Mouse (Mus musculus): ENCODE data around the gene H2afx. TPM values are rescaled to one million over a fixed set of nuclear protein-coding genes. Genes with fewer than 3 reads are reported as not detected.
"Not testable (repeated sequence)": the region's sequence is repeated elsewhere in the genome, so short reads cannot be mapped to it uniquely, and the experiment has no call there.

The H2afx gene
- polyA plus RNA-seq, 1 experiment, result 201 TPM

- TF ChIP-seq CTCF (IDR thresholded peaks at IDR 0.05; ENCODE audit: control insufficient read depth, insufficient read depth, low read length) (no peak), POLR2A (IDR thresholded peaks at IDR 0.05; ENCODE audit: borderline replicate concordance, control insufficient read depth, low read depth, low read length) (no peak)
- WGBS, result 79% methylated on average over 6 of the region's 6 CpGs
- no peak overlapping the region for H3K27ac ChIP-seq (ENCODE audit: control insufficient read depth, insufficient read depth, low read depth, low read length, poor library complexity)
- H3K4me3 ChIP-seq (replicated peaks; ENCODE audit: control insufficient read depth, low read depth, low read length), result no peak overlapping the region
- peaks cover 5% of the 10 kb centered on the region for H3K4me1 ChIP-seq (ENCODE audit: control insufficient read depth, insufficient read depth, low read length)
Observed at GRCm38 (mm10) chr9:44324147-44324546, 10.3 kb upstream of the H2afx start.

- 43% methylated on average over 7 of the region's 8 CpGs for WGBS
- H3K27ac ChIP-seq (ENCODE audit: control insufficient read depth, insufficient read depth, low read depth, low read length, poor library complexity); H3K4me1 ChIP-seq (ENCODE audit: control insufficient read depth, insufficient read depth, low read length); H3K4me3 ChIP-seq (replicated peaks; ENCODE audit: control insufficient read depth, low read depth, low read length): not testable (repeated sequence)
Observed at GRCm38 (mm10) chr9:44325032-44325767, 9.3 kb upstream of the H2afx start.

GRCm38 (mm10) chr9:44325768-44326370 lies 8.6 kb upstream of the H2afx start, which contains the start of gene Dpagt1:
Gene Dpagt1, plus strand, starts transcription at chr9:44326019.
- Histone ChIP-seq H3K4me1 (ENCODE audit: control insufficient read depth, insufficient read depth, low read length) (peaks cover 3% of the 10 kb centered on the region), H3K4me3 (replicated peaks; ENCODE audit: control insufficient read depth, low read depth, low read length) (peak within 1 kb of the TSS; percentile 91), H3K27ac (ENCODE audit: control insufficient read depth, insufficient read depth, low read depth, low read length, poor library complexity) (peak within 1 kb of the TSS; percentile 56)
- under 1% methylated on average over 12 of the region's 12 CpGs for WGBS
- no peak for TF ChIP-seq POLR2A (IDR thresholded peaks at IDR 0.05; ENCODE audit: borderline replicate concordance, control insufficient read depth, low read depth, low read length)
- no peak for TF ChIP-seq CTCF (IDR thresholded peaks at IDR 0.05; ENCODE audit: control insufficient read depth, insufficient read depth, low read length)

DNA sequence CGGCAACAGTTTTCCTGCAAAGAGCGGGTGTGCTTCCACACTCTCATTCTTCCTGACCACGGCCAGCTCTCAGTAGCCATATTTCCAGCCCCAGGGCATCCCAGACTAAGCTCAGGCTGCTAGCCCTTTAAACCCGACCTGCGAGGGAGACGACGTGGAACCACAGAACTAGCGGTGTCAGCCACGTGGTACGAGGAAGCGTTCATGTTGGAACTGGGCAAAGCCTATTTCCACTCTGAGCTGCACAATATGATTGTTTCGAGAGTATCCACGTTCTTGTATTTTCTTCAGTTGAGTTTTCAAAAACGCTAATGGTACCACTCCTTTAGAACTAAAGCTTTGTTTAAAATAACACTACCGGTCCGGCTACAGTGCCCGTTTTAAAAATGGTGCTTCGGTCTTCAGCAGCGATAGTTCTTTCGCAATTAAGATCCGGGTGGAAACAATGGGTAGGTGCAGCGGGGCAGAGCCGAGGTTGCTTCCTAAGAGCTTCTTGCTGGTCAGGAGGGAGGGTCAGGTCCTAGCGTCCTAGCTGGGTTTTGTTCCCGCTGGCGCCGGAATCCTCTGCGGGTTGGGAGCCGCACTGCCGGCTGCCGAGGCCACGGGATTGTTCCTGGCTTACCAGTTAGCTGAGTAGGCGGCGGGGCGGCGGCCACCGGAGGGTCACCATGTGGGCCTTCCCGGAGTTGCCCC lies 8.0 kb upstream of the H2afx start:
- Histone ChIP-seq H3K4me1 (ENCODE audit: control insufficient read depth, insufficient read depth, low read length) (peaks cover 3% of the 10 kb centered on the region), H3K27ac (ENCODE audit: control insufficient read depth, insufficient read depth, low read depth, low read length, poor library complexity) (peak overlapping the region; percentile 56), H3K4me3 (replicated peaks; ENCODE audit: control insufficient read depth, low read depth, low read length) (peak overlapping the region; percentile 91)
- TF ChIP-seq CTCF (IDR thresholded peaks at IDR 0.05; ENCODE audit: control insufficient read depth, insufficient read depth, low read length), result no peak
- TF ChIP-seq POLR2A (IDR thresholded peaks at IDR 0.05; ENCODE audit: borderline replicate concordance, control insufficient read depth, low read depth, low read length), result 0 out of 2 replicates have a peak, but pooled peaks have one; percentile 23
- under 1% methylated on average over 38 of the region's 38 CpGs for WGBS

DNA sequence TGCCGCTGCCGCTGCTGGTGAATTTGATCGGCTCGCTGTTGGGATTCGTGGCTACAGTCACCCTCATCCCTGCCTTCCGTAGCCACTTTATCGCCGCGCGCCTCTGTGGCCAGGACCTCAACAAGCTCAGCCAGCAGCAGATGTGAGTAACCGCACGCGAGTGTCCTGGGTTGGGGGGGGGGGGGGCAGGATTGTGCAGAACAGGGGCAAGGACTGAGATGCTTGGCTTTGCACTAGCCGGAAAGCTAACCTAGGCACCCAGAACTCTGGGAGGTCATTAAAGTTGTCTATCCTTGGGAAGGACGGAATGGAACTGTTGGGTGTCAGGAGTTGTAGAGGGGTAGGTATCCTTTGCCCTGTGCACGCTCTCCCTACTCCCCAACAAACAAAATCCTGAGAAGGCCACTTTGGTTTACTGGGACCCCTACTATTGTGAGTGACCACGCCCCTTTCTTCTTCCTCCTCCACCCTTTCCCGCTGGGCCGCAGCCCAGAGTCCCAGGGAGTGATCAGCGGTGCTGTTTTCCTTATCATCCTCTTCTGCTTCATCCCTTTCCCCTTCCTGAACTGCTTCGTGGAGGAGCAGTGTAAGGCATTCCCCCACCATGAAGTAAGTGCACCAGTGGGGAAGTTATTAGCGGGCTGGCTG lies 7.3 kb upstream of the H2afx start:
- under 1% methylated on average over 22 of the region's 22 CpGs for WGBS
- TF ChIP-seq CTCF (IDR thresholded peaks at IDR 0.05; ENCODE audit: control insufficient read depth, insufficient read depth, low read length) (no peak), POLR2A (IDR thresholded peaks at IDR 0.05; ENCODE audit: borderline replicate concordance, control insufficient read depth, low read depth, low read length) (peak; percentile 34; the same call in 1 of the 2 replicates)
- peak overlapping the region; percentile 91 for H3K4me3 ChIP-seq (replicated peaks; ENCODE audit: control insufficient read depth, low read depth, low read length)
- H3K4me1 ChIP-seq (ENCODE audit: control insufficient read depth, insufficient read depth, low read length), result peaks cover 3% of the 10 kb centered on the region
- H3K27ac ChIP-seq (ENCODE audit: control insufficient read depth, insufficient read depth, low read depth, low read length, poor library complexity), result peak overlapping the region; percentile 56

- H3K27ac ChIP-seq (ENCODE audit: control insufficient read depth, insufficient read depth, low read depth, low read length, poor library complexity), result no peak overlapping the region
- WGBS, result 85% methylated on average over 5 of the region's 5 CpGs
- H3K4me1 ChIP-seq (ENCODE audit: control insufficient read depth, insufficient read depth, low read length), result peaks cover 3% of the 10 kb centered on the region
- no peak for TF ChIP-seq POLR2A (IDR thresholded peaks at IDR 0.05; ENCODE audit: borderline replicate concordance, control insufficient read depth, low read depth, low read length)
- TF ChIP-seq CTCF (IDR thresholded peaks at IDR 0.05; ENCODE audit: control insufficient read depth, insufficient read depth, low read length), result no peak
- no peak overlapping the region for H3K4me3 ChIP-seq (replicated peaks; ENCODE audit: control insufficient read depth, low read depth, low read length)
Observed at GRCm38 (mm10) chr9:44327926-44328325, 6.6 kb upstream of the H2afx start.

GRCm38 (mm10) chr9:44330736-44331135 lies 3.8 kb upstream of the H2afx start:
- TF ChIP-seq POLR2A (IDR thresholded peaks at IDR 0.05; ENCODE audit: borderline replicate concordance, control insufficient read depth, low read depth, low read length) (no peak), CTCF (IDR thresholded peaks at IDR 0.05; ENCODE audit: control insufficient read depth, insufficient read depth, low read length) (no peak)
- Histone ChIP-seq H3K4me3 (replicated peaks; ENCODE audit: control insufficient read depth, low read depth, low read length) (no peak overlapping the region), H3K27ac (ENCODE audit: control insufficient read depth, insufficient read depth, low read depth, low read length, poor library complexity) (no peak overlapping the region), H3K4me1 (ENCODE audit: control insufficient read depth, insufficient read depth, low read length) (peaks cover 1% of the 10 kb centered on the region)
- WGBS, result 59% methylated on average over 6 of the region's 6 CpGs
